Mouse (Mus musculus) liver, adult (tissue): ENCODE measurements at regions not wholly inside any gene's neighbourhood (a gene's known extent, or its start where the extent isn't known, plus 50 kb on each side); places are given as distances from the start of the nearest gene placed in this dataset.

ENCODE experiments used
- GATA4 ChIP-seq: IDR thresholded peaks from 2 replicates; pipeline ENCODE4 v1.6.1; 2014; ENCODE audit warnings: mild to moderate bottlenecking, low read length; ENCODE audit not compliant: insufficient replicate concordance

- TF ChIP-seq GATA4, result no peak
Observed at GRCm38 (mm10) chr17:75703865-75704264, 152.1 kb upstream of the Fam98a start.

GRCm38 (mm10) chr17:75696729-75697103, 145.0 kb upstream of the Fam98a start:
- TF ChIP-seq GATA4, result no peak

GRCm38 (mm10) chr17:75696103-75696728, 144.5 kb upstream of the Fam98a start:
- TF ChIP-seq GATA4, result no peak

- no peak for TF ChIP-seq GATA4
Observed at GRCm38 (mm10) chr17:75685927-75686326, 134.2 kb upstream of the Fam98a start.

- TF ChIP-seq GATA4, result no peak
Observed at GRCm38 (mm10) chr17:75646982-75647381, 95.2 kb upstream of the Fam98a start.

GRCm38 (mm10) chr17:75644698-75645097, 93.0 kb upstream of the Fam98a start:
- TF ChIP-seq GATA4, result no peak

- TF ChIP-seq GATA4, result no peak
Observed at GRCm38 (mm10) chr17:75642311-75642710, 90.6 kb upstream of the Fam98a start.

- TF ChIP-seq GATA4, result no peak
Observed at GRCm38 (mm10) chr17:75641010-75641498, 89.3 kb upstream of the Fam98a start.

- TF ChIP-seq GATA4, result no peak
Observed at GRCm38 (mm10) chr17:75640575-75640974, 88.8 kb upstream of the Fam98a start.

- no peak for TF ChIP-seq GATA4
Observed at GRCm38 (mm10) chr17:75629857-75630256, 78.1 kb upstream of the Fam98a start.

GRCm38 (mm10) chr17:75619472-75619871, 67.7 kb upstream of the Fam98a start:
- no peak for TF ChIP-seq GATA4

- no peak for TF ChIP-seq GATA4
Observed at GRCm38 (mm10) chr17:75618514-75618913, 66.8 kb upstream of the Fam98a start.

- no peak for TF ChIP-seq GATA4
Observed at GRCm38 (mm10) chr17:75617280-75617679, 65.5 kb upstream of the Fam98a start.

GRCm38 (mm10) chr17:75615335-75615734, 63.6 kb upstream of the Fam98a start:
- TF ChIP-seq GATA4, result no peak

GRCm38 (mm10) chr17:75603417-75604086, 51.8 kb upstream of the Fam98a start:
- TF ChIP-seq GATA4, result no peak
